Mouse (Mus musculus) bone marrow macrophage, adult 2 months (primary cell): ENCODE results near the gene Mmadhc.

Experiments used
- CTCF ChIP-seq: IDR thresholded peaks from 2 replicates; pipeline ENCODE4 v1.5.1; 2012; ENCODE audit warnings: low read depth, mild to moderate bottlenecking, low read length, moderate library complexity
- POLR2A ChIP-seq: IDR thresholded peaks from 2 replicates; pipeline ENCODE4 v1.6.1; 2012; ENCODE audit warnings: mild to moderate bottlenecking, low read depth, low read length, borderline replicate concordance

- TF ChIP-seq CTCF (no peak), POLR2A (no peak)
Observed at GRCm38 (mm10) chr2:50328181-50328580, 31.6 kb upstream of the Mmadhc start.
